Mouse (Mus musculus): ENCODE data around the gene Bach1. TPM values are rescaled to one million over a fixed set of nuclear protein-coding genes. Genes with fewer than 3 reads are reported as not detected.
"Not testable (repeated sequence)": the region's sequence is repeated elsewhere in the genome, so short reads cannot be mapped to it uniquely, and the experiment has no call there.

The Bach1 gene
- polyA plus RNA-seq, 1 experiment from 2014 or later = 14.5 TPM

DNA sequence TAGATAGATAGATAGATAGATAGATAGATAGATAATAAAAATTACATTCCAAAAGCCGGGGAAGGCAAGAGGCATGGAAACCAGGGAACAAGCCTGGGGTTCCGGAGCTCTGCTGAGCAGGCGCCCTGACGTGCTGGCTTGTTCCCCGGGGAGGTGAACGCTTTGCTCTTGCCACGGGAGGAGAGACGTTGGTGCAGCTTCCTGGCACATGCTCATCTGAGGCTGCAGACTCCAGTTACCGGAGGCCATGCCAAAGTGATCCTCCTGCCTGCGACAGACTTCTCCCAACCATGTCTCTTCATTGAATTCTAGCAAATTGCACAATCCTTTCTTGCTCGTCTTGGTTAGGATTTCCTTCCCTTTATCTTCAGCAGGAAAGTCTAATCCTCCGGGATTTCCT, 27.4 kb upstream of the Bach1 start:
- WGBS = 85% methylated on average over 12 of the region's 12 CpGs
- no peaks in the 10 kb centered on the region for H3K9me3 ChIP-seq (ENCODE audit: control insufficient read depth, low read length)
- H3K27ac ChIP-seq (ENCODE audit: low read depth) = no peak overlapping the region
- no peak for ATAC-seq (replicated peaks; ENCODE audit: low FRiP score, low TSS enrichment, low read depth)
- no peak overlapping the region for H3K9ac ChIP-seq (ENCODE audit: low read length)
- no peak overlapping the region for H3K4me3 ChIP-seq (ENCODE audit: low read depth, low read length)
- H3K27me3 ChIP-seq (replicated peaks; ENCODE audit: control insufficient read depth, insufficient read depth, low read length) = no peaks in the 10 kb centered on the region
- H3K4me1 ChIP-seq (replicated peaks; ENCODE audit: control insufficient read depth, insufficient read depth, low read length) = no peaks in the 10 kb centered on the region
- H3K4me2 ChIP-seq (ENCODE audit: low read length) = no peak overlapping the region
- H3K36me3 ChIP-seq (ENCODE audit: control insufficient read depth, insufficient read depth, low read length) = no peaks in the 10 kb centered on the region
- no peak for DNase-seq (ENCODE audit: low spot score)

DNA sequence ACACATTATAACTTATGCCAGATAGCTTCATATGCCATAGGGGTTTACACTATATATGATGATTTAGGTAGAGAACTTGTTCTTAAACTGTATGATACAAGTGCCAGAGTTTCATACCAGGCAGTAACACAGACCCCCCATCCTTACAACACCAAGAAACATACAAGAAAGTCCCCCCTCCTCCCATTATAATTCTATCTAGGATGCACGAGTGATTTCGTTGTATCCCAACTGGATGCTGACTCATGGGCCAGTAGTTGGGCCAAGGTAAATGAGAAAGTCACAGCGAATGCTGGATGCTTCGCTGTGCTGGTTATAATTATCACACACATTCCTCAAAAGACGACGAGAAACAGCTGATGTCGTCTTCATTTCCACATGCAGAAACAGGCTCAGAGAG, 25.6 kb upstream of the Bach1 start:
- no peak for ATAC-seq (replicated peaks; ENCODE audit: low FRiP score, low TSS enrichment, low read depth)
- WGBS = 71% methylated on average over 7 of the region's 7 CpGs
- no peak for DNase-seq (ENCODE audit: low spot score)

DNA sequence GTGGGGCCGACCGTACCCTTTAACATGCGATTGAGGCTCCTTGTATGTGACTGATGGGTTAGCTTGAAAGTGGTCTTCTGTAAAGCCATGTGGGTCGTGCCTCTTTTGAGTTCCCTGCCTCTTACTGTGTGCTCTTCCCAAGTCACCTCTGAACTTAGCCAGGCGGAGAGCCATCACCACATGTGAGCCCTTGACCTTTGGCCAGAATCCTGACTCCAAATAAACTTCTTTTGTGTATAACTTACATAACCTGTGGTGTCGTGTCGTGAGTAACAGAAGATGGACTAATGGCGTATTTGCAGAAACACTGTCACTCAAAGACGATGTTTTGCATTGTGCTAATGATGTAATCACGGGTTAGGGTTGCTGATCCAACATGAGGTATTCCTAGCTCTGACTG, 22.6 kb upstream of the Bach1 start:
- 52% methylated on average over 10 of the region's 10 CpGs for WGBS

More for the DNA sequence above, 25.6 kb upstream of the Bach1 start:
- no peak overlapping the region for H3K27ac ChIP-seq (ENCODE audit: low read depth)
- H3K4me2 ChIP-seq (ENCODE audit: low read length) = no peak overlapping the region
- H3K27me3 ChIP-seq (replicated peaks; ENCODE audit: control insufficient read depth, insufficient read depth, low read length) = no peaks in the 10 kb centered on the region
- no peaks in the 10 kb centered on the region for H3K36me3 ChIP-seq (ENCODE audit: control insufficient read depth, insufficient read depth, low read length)
- no peak overlapping the region for H3K4me3 ChIP-seq (ENCODE audit: low read depth, low read length)
- H3K4me1 ChIP-seq (replicated peaks; ENCODE audit: control insufficient read depth, insufficient read depth, low read length) = no peaks in the 10 kb centered on the region
- no peaks in the 10 kb centered on the region for H3K9me3 ChIP-seq (ENCODE audit: control insufficient read depth, low read length)
- H3K9ac ChIP-seq (ENCODE audit: low read length) = no peak overlapping the region

DNA sequence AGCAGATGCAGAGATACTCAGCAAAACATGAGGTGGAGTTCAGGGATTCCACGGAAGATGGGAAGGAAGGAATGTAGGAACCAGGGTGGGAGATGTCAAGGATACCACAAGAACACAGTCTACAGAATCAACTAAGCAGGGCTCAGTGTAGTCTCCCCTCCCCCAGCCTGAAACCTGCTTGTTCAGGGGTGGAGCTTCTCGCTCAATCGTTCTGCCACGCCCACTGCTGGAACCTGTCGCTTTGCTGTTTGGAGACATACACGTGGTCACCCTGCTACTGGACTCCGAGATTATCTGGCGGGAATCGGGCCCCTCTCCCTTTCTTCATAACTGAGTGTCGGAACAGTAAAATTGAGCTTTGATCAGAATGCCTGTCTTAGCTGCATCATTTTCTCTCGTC, 20.1 kb upstream of the Bach1 start:
- Histone ChIP-seq H3K4me3 (ENCODE audit: low read depth, low read length) (no peak overlapping the region), H3K9ac (ENCODE audit: low read length) (no peak overlapping the region), H3K27me3 (replicated peaks; ENCODE audit: control insufficient read depth, insufficient read depth, low read length) (no peaks in the 10 kb centered on the region), H3K9me3 (ENCODE audit: control insufficient read depth, low read length) (no peaks in the 10 kb centered on the region), H3K4me1 (replicated peaks; ENCODE audit: control insufficient read depth, insufficient read depth, low read length) (no peaks in the 10 kb centered on the region), H3K27ac (ENCODE audit: low read depth) (no peak overlapping the region), H3K4me2 (ENCODE audit: low read length) (no peak overlapping the region), H3K36me3 (ENCODE audit: control insufficient read depth, insufficient read depth, low read length) (no peaks in the 10 kb centered on the region)
- 59% methylated on average over 11 of the region's 11 CpGs for WGBS
- ATAC-seq (replicated peaks; ENCODE audit: low FRiP score, low TSS enrichment, low read depth) (no peak), DNase-seq (ENCODE audit: low spot score) (no peak)

More for the DNA sequence above, 22.6 kb upstream of the Bach1 start:
- H3K27me3 ChIP-seq (replicated peaks; ENCODE audit: control insufficient read depth, insufficient read depth, low read length) = no peaks in the 10 kb centered on the region
- no peak overlapping the region for H3K4me3 ChIP-seq (ENCODE audit: low read depth, low read length)
- DNase-seq (ENCODE audit: low spot score) (no peak), ATAC-seq (replicated peaks; ENCODE audit: low FRiP score, low TSS enrichment, low read depth) (no peak)
- H3K4me2 ChIP-seq (ENCODE audit: low read length) = no peak overlapping the region
- no peaks in the 10 kb centered on the region for H3K9me3 ChIP-seq (ENCODE audit: control insufficient read depth, low read length)
- H3K27ac ChIP-seq (ENCODE audit: low read depth) = no peak overlapping the region
- H3K36me3 ChIP-seq (ENCODE audit: control insufficient read depth, insufficient read depth, low read length) = no peaks in the 10 kb centered on the region
- no peak overlapping the region for H3K9ac ChIP-seq (ENCODE audit: low read length)
- no peaks in the 10 kb centered on the region for H3K4me1 ChIP-seq (replicated peaks; ENCODE audit: control insufficient read depth, insufficient read depth, low read length)

DNA sequence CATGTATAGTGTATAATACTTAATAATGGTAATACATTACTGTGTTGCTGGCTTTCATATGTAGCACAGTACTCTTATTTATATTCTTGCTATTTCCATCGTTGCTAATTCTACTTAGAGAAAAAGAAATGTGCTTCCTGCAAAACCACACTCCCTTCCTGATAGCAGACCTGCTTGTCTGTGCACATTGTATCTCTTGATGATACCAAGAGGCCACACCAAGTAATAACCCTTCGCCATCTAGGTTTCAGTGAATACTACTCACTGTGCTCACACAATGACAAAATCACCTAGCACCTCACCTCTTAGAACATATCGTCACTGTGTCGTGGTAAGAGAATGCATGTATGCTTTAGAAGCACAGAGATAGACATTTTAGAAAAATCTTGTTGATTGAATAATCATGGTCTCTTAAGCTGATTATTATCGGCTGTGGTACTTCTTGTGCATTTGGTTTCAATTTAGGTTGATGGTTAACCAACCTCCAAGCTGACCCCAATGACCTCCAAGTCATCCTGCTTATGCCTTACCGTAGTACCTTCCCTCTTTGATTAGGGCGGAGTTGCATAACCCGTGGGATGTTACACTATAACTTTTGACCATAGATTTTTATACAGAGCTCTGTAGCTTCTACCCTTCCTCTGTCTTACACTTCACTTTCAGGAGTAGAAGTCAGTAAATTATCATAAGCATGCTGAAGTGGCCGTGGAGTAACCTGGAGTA, 17.7 kb upstream of the Bach1 start:
- H3K9ac ChIP-seq (ENCODE audit: low read length) = no peak overlapping the region
- H3K36me3 ChIP-seq (ENCODE audit: control insufficient read depth, insufficient read depth, low read length) = no peaks in the 10 kb centered on the region
- ATAC-seq (replicated peaks; ENCODE audit: low FRiP score, low TSS enrichment, low read depth) (no peak), DNase-seq (ENCODE audit: low spot score) (no peak)
- H3K4me3 ChIP-seq (ENCODE audit: low read depth, low read length) = no peak overlapping the region
- no peak overlapping the region for H3K27ac ChIP-seq (ENCODE audit: low read depth)
- no peaks in the 10 kb centered on the region for H3K4me1 ChIP-seq (replicated peaks; ENCODE audit: control insufficient read depth, insufficient read depth, low read length)
- no peak overlapping the region for H3K4me2 ChIP-seq (ENCODE audit: low read length)
- 85% methylated on average over 9 of the region's 9 CpGs for WGBS
- H3K27me3 ChIP-seq (replicated peaks; ENCODE audit: control insufficient read depth, insufficient read depth, low read length) = no peaks in the 10 kb centered on the region
- no peaks in the 10 kb centered on the region for H3K9me3 ChIP-seq (ENCODE audit: control insufficient read depth, low read length)

DNA sequence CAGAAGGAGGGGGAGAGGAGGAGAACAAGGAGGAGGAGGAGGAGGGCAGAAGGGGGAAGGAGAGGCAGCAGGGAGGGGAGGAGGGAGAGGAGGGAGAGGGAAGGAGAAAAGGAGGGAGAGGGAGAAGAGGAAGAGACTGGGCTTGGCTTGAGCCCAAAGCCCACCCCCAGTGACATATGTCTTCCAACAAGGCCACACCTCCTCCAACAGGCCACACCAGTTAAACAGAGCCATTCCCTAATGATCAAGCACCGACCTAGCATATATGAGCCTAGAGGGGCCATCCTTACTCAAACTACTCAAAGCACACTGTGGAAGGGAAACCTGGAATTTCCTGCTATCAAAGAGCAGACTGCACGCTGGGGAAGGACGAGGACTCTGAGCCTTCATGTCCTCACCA, 16.9 kb upstream of the Bach1 start:
- 49% methylated on average over 3 of the region's 3 CpGs for WGBS
- ATAC-seq (replicated peaks; ENCODE audit: low FRiP score, low TSS enrichment, low read depth) (no peak), DNase-seq (ENCODE audit: low spot score) (no peak)
- Histone ChIP-seq H3K4me1 (replicated peaks; ENCODE audit: control insufficient read depth, insufficient read depth, low read length) (no peaks in the 10 kb centered on the region), H3K36me3 (ENCODE audit: control insufficient read depth, insufficient read depth, low read length) (no peaks in the 10 kb centered on the region), H3K27me3 (replicated peaks; ENCODE audit: control insufficient read depth, insufficient read depth, low read length) (no peaks in the 10 kb centered on the region), H3K4me3 (ENCODE audit: low read depth, low read length) (no peak overlapping the region), H3K9ac (ENCODE audit: low read length) (no peak overlapping the region), H3K27ac (ENCODE audit: low read depth) (no peak overlapping the region), H3K4me2 (ENCODE audit: low read length) (no peak overlapping the region), H3K9me3 (ENCODE audit: control insufficient read depth, low read length) (no peaks in the 10 kb centered on the region)

DNA sequence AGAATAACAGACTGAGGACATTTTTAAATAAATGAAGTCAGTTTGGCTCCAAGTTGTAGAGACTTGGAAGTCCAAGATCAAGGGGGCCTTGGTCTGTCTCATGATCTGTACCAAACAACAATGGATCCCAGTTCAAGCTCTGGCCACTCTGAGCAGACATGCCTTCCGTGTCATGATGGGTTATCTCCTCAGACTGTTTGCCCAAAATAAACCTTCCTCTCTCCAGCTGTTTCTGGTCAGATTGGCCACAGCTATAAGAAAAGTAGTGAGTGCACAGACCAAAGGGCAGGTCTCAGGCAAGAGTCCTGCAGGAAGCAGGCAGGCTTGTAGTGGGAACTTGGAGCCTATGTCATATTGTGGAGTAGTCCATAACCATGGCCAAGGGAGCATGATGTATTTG, 12.3 kb upstream of the Bach1 start:
- Histone ChIP-seq H3K4me2 (ENCODE audit: low read length) (no peak overlapping the region), H3K4me1 (replicated peaks; ENCODE audit: control insufficient read depth, insufficient read depth, low read length) (no peaks in the 10 kb centered on the region), H3K4me3 (ENCODE audit: low read depth, low read length) (no peak overlapping the region), H3K27me3 (replicated peaks; ENCODE audit: control insufficient read depth, insufficient read depth, low read length) (no peaks in the 10 kb centered on the region), H3K9me3 (ENCODE audit: control insufficient read depth, low read length) (no peaks in the 10 kb centered on the region), H3K27ac (ENCODE audit: low read depth) (no peak overlapping the region), H3K9ac (ENCODE audit: low read length) (no peak overlapping the region), H3K36me3 (ENCODE audit: control insufficient read depth, insufficient read depth, low read length) (no peaks in the 10 kb centered on the region)
- DNase-seq (ENCODE audit: low spot score) (no peak), ATAC-seq (replicated peaks; ENCODE audit: low FRiP score, low TSS enrichment, low read depth) (no peak)
- 50% methylated on average over 1 of the region's 1 CpGs for WGBS

DNA sequence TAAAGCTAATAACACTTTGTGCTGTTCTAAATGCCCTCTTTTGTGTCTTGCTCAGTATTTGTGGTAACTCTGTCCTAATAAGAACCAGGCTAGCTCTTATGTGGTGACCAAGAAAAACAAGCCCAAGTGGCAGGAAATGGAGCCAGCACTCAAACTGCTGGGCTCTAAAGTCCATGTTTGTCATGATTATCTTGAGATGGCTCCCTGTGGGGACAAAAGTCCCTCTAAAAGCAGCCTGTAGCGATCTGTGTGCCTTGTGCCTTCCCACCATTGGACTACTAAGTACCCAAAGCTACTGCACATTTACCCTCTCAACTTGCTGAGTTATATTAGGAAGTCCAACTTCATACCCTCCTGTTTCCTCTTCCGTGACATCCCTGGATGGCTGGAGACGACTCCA, 11.4 kb upstream of the Bach1 start:
- no peak overlapping the region for H3K4me2 ChIP-seq (ENCODE audit: low read length)
- H3K9me3 ChIP-seq (ENCODE audit: control insufficient read depth, low read length) = no peaks in the 10 kb centered on the region
- no peak overlapping the region for H3K27ac ChIP-seq (ENCODE audit: low read depth)
- H3K4me3 ChIP-seq (ENCODE audit: low read depth, low read length) = no peak overlapping the region
- H3K4me1 ChIP-seq (replicated peaks; ENCODE audit: control insufficient read depth, insufficient read depth, low read length) = no peaks in the 10 kb centered on the region
- no peak for DNase-seq (ENCODE audit: low spot score)
- ATAC-seq (replicated peaks; ENCODE audit: low FRiP score, low TSS enrichment, low read depth) = no peak
- no peak overlapping the region for H3K9ac ChIP-seq (ENCODE audit: low read length)
- no peaks in the 10 kb centered on the region for H3K27me3 ChIP-seq (replicated peaks; ENCODE audit: control insufficient read depth, insufficient read depth, low read length)
- 77% methylated on average over 3 of the region's 3 CpGs for WGBS
- H3K36me3 ChIP-seq (ENCODE audit: control insufficient read depth, insufficient read depth, low read length) = no peaks in the 10 kb centered on the region

DNA sequence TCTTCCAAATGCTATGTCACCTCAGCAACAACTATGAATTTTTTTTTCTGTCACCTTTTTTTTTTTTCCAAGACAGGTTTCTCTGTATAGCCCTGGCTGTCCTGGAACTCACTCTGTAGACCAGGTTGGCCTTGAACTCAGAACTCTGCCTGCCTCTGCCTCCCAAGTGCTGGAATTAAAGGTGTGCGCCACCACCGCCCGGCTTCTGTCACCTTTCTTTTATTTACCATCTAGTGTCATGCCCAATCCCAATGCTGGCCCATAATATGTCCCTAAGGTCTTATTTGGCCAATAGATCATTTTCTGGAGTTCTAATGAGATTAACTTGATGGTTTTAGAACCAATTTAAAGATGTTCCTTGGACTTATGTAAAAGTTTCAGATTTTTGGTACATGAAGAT, 10.4 kb upstream of the Bach1 start:
- not testable (repeated sequence) for H3K9me3 ChIP-seq (ENCODE audit: control insufficient read depth, low read length); H3K27me3 ChIP-seq (replicated peaks; ENCODE audit: control insufficient read depth, insufficient read depth, low read length); ATAC-seq (replicated peaks; ENCODE audit: low FRiP score, low TSS enrichment, low read depth); H3K4me2 ChIP-seq (ENCODE audit: low read length); DNase-seq (ENCODE audit: low spot score); H3K36me3 ChIP-seq (ENCODE audit: control insufficient read depth, insufficient read depth, low read length); H3K4me1 ChIP-seq (replicated peaks; ENCODE audit: control insufficient read depth, insufficient read depth, low read length); H3K4me3 ChIP-seq (ENCODE audit: low read depth, low read length); H3K9ac ChIP-seq (ENCODE audit: low read length); H3K27ac ChIP-seq (ENCODE audit: low read depth)
- WGBS = 97% methylated on average over 3 of the region's 3 CpGs
